Mouse (Mus musculus) MEL (cell line): ENCODE results near the gene Rnase13. TPM values are rescaled to one million over a fixed set of nuclear protein-coding genes. Genes with fewer than 3 reads are reported as not detected.
A peak's percentile ranks its signal among the peaks of the same experiment; 100 is the strongest.

Experiments
- DNase-seq: peaks from one replicate; pipeline ENCODE4 v3.0.0; 2011; ENCODE audit warnings: low read depth, low spot score
- H3K27ac ChIP-seq: 2 replicates; pipeline ENCODE4 v1.5.1; 2012; ENCODE audit warnings: low read depth, mild to moderate bottlenecking, control low read depth, low read length, moderate library complexity; ENCODE audit not compliant: control insufficient read depth
- H3K27me3 ChIP-seq, 2 experiments: fragments of 150-350 bp in 1 of 2; sonication (generic) in 1 of 2; 2 replicates each; pipeline ENCODE4 v1.6.1; 2012; ENCODE audit warnings: low read length in 2 of 2, mild to moderate bottlenecking in 2 of 2, improper control_type of control experiment in 1 of 2, moderate library complexity in 1 of 2; ENCODE audit not compliant: insufficient read depth in 2 of 2, control insufficient read depth in 1 of 2
- H3K36me3 ChIP-seq, 2 experiments: 2 replicates each; pipeline ENCODE4 v1.6.1; 2012 to 2014; ENCODE audit warnings: low read length in 2 of 2, improper control_type of control experiment in 1 of 2, inconsistent platforms in 1 of 2, mild to moderate bottlenecking in 1 of 2; ENCODE audit not compliant: insufficient read depth in 2 of 2, control insufficient read depth in 1 of 2
- H3K4me1 ChIP-seq, 2 experiments: fragments of 150-350 bp in 1 of 2; sonication (generic) in 1 of 2; 2 replicates each; pipeline ENCODE4 v1.6.1; 2012; ENCODE audit warnings: low read length in 2 of 2, improper control_type of control experiment in 1 of 2, mild to moderate bottlenecking in 1 of 2; ENCODE audit not compliant: insufficient read depth in 2 of 2, control insufficient read depth in 1 of 2
- H3K4me3 ChIP-seq, 2 experiments: fragments of 150-350 bp in 1 of 2; sonication (generic) in 1 of 2; 2 replicates each; pipeline ENCODE4 v1.5.1; 2012; ENCODE audit warnings: low read depth in 2 of 2, low read length in 2 of 2, mild to moderate bottlenecking in 2 of 2, moderate library complexity in 2 of 2, control low read depth in 1 of 2, improper control_type of control experiment in 1 of 2; ENCODE audit not compliant: control insufficient read depth in 1 of 2, insufficient read depth in 1 of 2
- H3K79me2 ChIP-seq: 2 replicates; pipeline ENCODE4 v1.6.1; 2012; ENCODE audit warnings: mild to moderate bottlenecking, low read length, moderate library complexity; ENCODE audit not compliant: control insufficient read depth, poor library complexity, insufficient read depth
- H3K9ac ChIP-seq: 2 replicates; pipeline ENCODE4 v1.6.1; 2012; ENCODE audit warnings: low read depth, mild to moderate bottlenecking, control low read depth, low read length, moderate library complexity; ENCODE audit not compliant: control insufficient read depth, poor library complexity, severe bottlenecking
- H3K9me3 ChIP-seq: fragments of 150-350 bp; sonication (generic); replicated peaks from 2 replicates; pipeline ENCODE4 v1.6.1; 2012; ENCODE audit warnings: mild to moderate bottlenecking, low read length, improper control_type of control experiment, moderate library complexity; ENCODE audit not compliant: insufficient read depth
- CHD1 ChIP-seq: IDR thresholded peaks from 2 replicates; pipeline ENCODE4 v1.6.1; 2012; ENCODE audit warnings: low read depth, mild to moderate bottlenecking, inconsistent platforms, low read length, improper control_type of control experiment
- CHD2 ChIP-seq: IDR thresholded peaks from 2 replicates; pipeline ENCODE4 v1.6.1; 2011; ENCODE audit warnings: low read length, improper control_type of control experiment
- CTCF ChIP-seq, 3 experiments: IDR thresholded peaks in 2 of 3; conservative IDR thresholded peaks in 1 of 3; 2 replicates each; pipeline ENCODE4 v1.5.1; 2011 to 2012; ENCODE audit warnings: low read length in 3 of 3, low read depth in 2 of 3, mild to moderate bottlenecking in 2 of 3, improper control_type of control experiment in 1 of 3, inconsistent platforms in 1 of 3, mixed read lengths in 1 of 3, moderate library complexity in 1 of 3; ENCODE audit not compliant: control insufficient read depth in 1 of 3, insufficient read depth in 1 of 3, poor library complexity in 1 of 3, severe bottlenecking in 1 of 3
- E2F4 ChIP-seq: IDR thresholded peaks from 2 replicates; pipeline ENCODE4 v1.6.1; 2011; ENCODE audit warnings: low read depth, low read length, improper control_type of control experiment, borderline replicate concordance
- EP300 ChIP-seq, 2 experiments: IDR thresholded peaks; 2 replicates each; pipeline ENCODE4 v1.6.1; 2011; ENCODE audit warnings: improper control_type of control experiment in 2 of 2, low read length in 2 of 2, low read depth in 1 of 2, mild to moderate bottlenecking in 1 of 2
- ETS1 ChIP-seq: IDR thresholded peaks from 2 replicates; pipeline ENCODE4 v1.6.1; 2012; ENCODE audit warnings: low read depth, mild to moderate bottlenecking, inconsistent platforms, low read length, improper control_type of control experiment, moderate library complexity
- GATA1 ChIP-seq: IDR thresholded peaks from 2 replicates; pipeline ENCODE4 v1.6.1; 2011; ENCODE audit warnings: low read depth, low read length, improper control_type of control experiment
- HCFC1 ChIP-seq: IDR thresholded peaks from 2 replicates; pipeline ENCODE4 v1.6.1; 2012; ENCODE audit warnings: low read depth, mild to moderate bottlenecking, inconsistent platforms, low read length, improper control_type of control experiment, moderate library complexity
- KAT2A ChIP-seq: conservative IDR thresholded peaks from 2 replicates; pipeline ENCODE4 v1.6.1; 2012; ENCODE audit warnings: low read depth, low read length, improper control_type of control experiment, inconsistent platforms
- MAFK ChIP-seq: IDR thresholded peaks from 2 replicates; pipeline ENCODE4 v1.6.1; 2011; ENCODE audit warnings: low read depth, mild to moderate bottlenecking, low read length, improper control_type of control experiment, borderline replicate concordance
- MAX ChIP-seq: IDR thresholded peaks from 2 replicates; pipeline ENCODE4 v1.6.1; 2011; ENCODE audit warnings: low read length, improper control_type of control experiment
- MAZ ChIP-seq: IDR thresholded peaks from 2 replicates; pipeline ENCODE4 v1.6.1; 2012; ENCODE audit warnings: low read depth, mild to moderate bottlenecking, inconsistent platforms, low read length, improper control_type of control experiment
- MEF2A ChIP-seq: IDR thresholded peaks from 2 replicates; pipeline ENCODE4 v1.6.1; 2014; ENCODE audit warnings: low read depth, mild to moderate bottlenecking, inconsistent platforms, low read length, improper control_type of control experiment; ENCODE audit not compliant: poor library complexity, insufficient replicate concordance, severe bottlenecking; ENCODE audit errors: extremely low read depth
- MXI1 ChIP-seq: IDR thresholded peaks from 2 replicates; pipeline ENCODE4 v1.6.1; 2011; ENCODE audit warnings: mild to moderate bottlenecking, low read depth, low read length, improper control_type of control experiment
- MYB ChIP-seq: IDR thresholded peaks from 2 replicates; pipeline ENCODE4 v1.6.1; 2011; ENCODE audit warnings: mild to moderate bottlenecking, low read depth, low read length, improper control_type of control experiment
- MYC ChIP-seq: IDR thresholded peaks from 2 replicates; pipeline ENCODE4 v1.6.1; 2011; ENCODE audit warnings: low read depth, mild to moderate bottlenecking, low read length, improper control_type of control experiment, moderate library complexity
- NRF1 ChIP-seq: IDR thresholded peaks from 2 replicates; pipeline ENCODE4 v1.6.1; 2014; ENCODE audit warnings: low read depth, mild to moderate bottlenecking, inconsistent platforms, low read length, improper control_type of control experiment, moderate library complexity; ENCODE audit not compliant: poor library complexity, insufficient read depth, severe bottlenecking
- POLR2A ChIP-seq, 2 experiments: IDR thresholded peaks; 2 replicates each; pipeline ENCODE4 v1.6.1; 2011 to 2012; ENCODE audit warnings: low read length in 2 of 2, mild to moderate bottlenecking in 2 of 2, control low read depth in 1 of 2, improper control_type of control experiment in 1 of 2, low read depth in 1 of 2, moderate library complexity in 1 of 2; ENCODE audit not compliant: control insufficient read depth in 1 of 2, insufficient read depth in 1 of 2, poor library complexity in 1 of 2
- POLR2AphosphoS2 ChIP-seq: IDR thresholded peaks from 2 replicates; pipeline ENCODE4 v1.6.1; 2011; ENCODE audit warnings: low read length, improper control_type of control experiment
- POLR2AphosphoS5 ChIP-seq: IDR thresholded peaks from 2 replicates; pipeline ENCODE4 v1.6.1; 2012; ENCODE audit warnings: low read depth, borderline replicate concordance, mild to moderate bottlenecking, inconsistent platforms, low read length, moderate library complexity, mixed read lengths
- RAD21 ChIP-seq: IDR thresholded peaks from 2 replicates; pipeline ENCODE4 v1.6.1; 2011; ENCODE audit warnings: mild to moderate bottlenecking, low read depth, low read length, improper control_type of control experiment
- RCOR1 ChIP-seq: IDR thresholded peaks from 2 replicates; pipeline ENCODE4 v1.6.1; 2012; ENCODE audit warnings: low read depth, mild to moderate bottlenecking, inconsistent platforms, low read length, improper control_type of control experiment
- SIN3A ChIP-seq: IDR thresholded peaks from 2 replicates; pipeline ENCODE4 v1.6.1; 2012; ENCODE audit warnings: low read length, improper control_type of control experiment, inconsistent platforms
- SMC3 ChIP-seq: IDR thresholded peaks from 2 replicates; pipeline ENCODE4 v1.6.1; 2011; ENCODE audit warnings: low read depth, low read length, improper control_type of control experiment
- TAL1 ChIP-seq: IDR thresholded peaks from 2 replicates; pipeline ENCODE4 v1.6.1; 2012; ENCODE audit warnings: mild to moderate bottlenecking, inconsistent platforms, low read length, moderate library complexity, mixed read lengths
- TBP ChIP-seq: IDR thresholded peaks from 2 replicates; pipeline ENCODE4 v1.8.0; 2011; ENCODE audit warnings: low read depth, low read length, improper control_type of control experiment
- TCF12 ChIP-seq: IDR thresholded peaks from 2 replicates; pipeline ENCODE4 v1.6.1; 2014; ENCODE audit warnings: low read depth, mild to moderate bottlenecking, inconsistent platforms, low read length, improper control_type of control experiment, moderate library complexity
- UBTF ChIP-seq: IDR thresholded peaks from 2 replicates; pipeline ENCODE4 v1.6.1; 2012; ENCODE audit warnings: low read depth, mild to moderate bottlenecking, inconsistent platforms, low read length, improper control_type of control experiment, moderate library complexity, borderline replicate concordance; ENCODE audit not compliant: insufficient read depth
- USF1 ChIP-seq: IDR thresholded peaks from 2 replicates; pipeline ENCODE4 v1.6.1; 2014; ENCODE audit warnings: low read depth, mild to moderate bottlenecking, inconsistent platforms, low read length, improper control_type of control experiment, moderate library complexity
- USF2 ChIP-seq, 2 experiments: IDR thresholded peaks; 2 replicates each; pipeline ENCODE4 v1.6.1; 2011 to 2012; ENCODE audit warnings: improper control_type of control experiment in 2 of 2, low read length in 2 of 2, borderline replicate concordance in 1 of 2, inconsistent platforms in 1 of 2, low read depth in 1 of 2, mild to moderate bottlenecking in 1 of 2; ENCODE audit not compliant: insufficient read depth in 1 of 2
- polyA plus RNA-seq, 2 experiments: library from polyadenylated mRNA; stranded (reverse) in 1 of 2; unstranded in 1 of 2; fragments of >175 nt in 1 of 2; fragments of >200 nt in 1 of 2; gene quantifications; 2 replicates each; pipeline versions ENCODE4 v1.2.1 to v1.2.4; 2012; ENCODE audit warnings: low replicate concordance in 2 of 2, low read depth in 1 of 2; ENCODE audit not compliant: insufficient read length in 2 of 2, insufficient read depth in 1 of 2, missing spikeins in 1 of 2
- total RNA-seq: library from RNA; depleted of rRNA; stranded (reverse); fragments of 300-350 nt; gene quantifications from 2 replicates; pipeline ENCODE4 v1.2.3, GENCODE M21; 2012

Gene Rnase13
- total and polyA plus RNA-seq, 3 experiments = not detected

- no peak overlapping the region for H3K27ac ChIP-seq
- no peaks in the 10 kb centered on the region for H3K9me3 ChIP-seq
- no peaks in the 10 kb centered on the region for H3K4me1 ChIP-seq
- DNase-seq = no peak
- TF ChIP-seq MAFK (no peak), POLR2AphosphoS5 (no peak)
- no peaks in the 10 kb centered on the region; a peak in 1 of 4 replicates for H3K27me3 ChIP-seq
- H3K4me3 ChIP-seq = no peak overlapping the region
- no peak overlapping the region for H3K9ac ChIP-seq
- no peaks in the 10 kb centered on the region for H3K79me2 ChIP-seq
- no peaks in the 10 kb centered on the region for H3K36me3 ChIP-seq
Measured at GRCm38 (mm10) chr14:51932092-51933020, 9.8 kb upstream of the Rnase13 start.

- Histone ChIP-seq H3K27me3 (no peaks in the 10 kb centered on the region), H3K9me3 (no peaks in the 10 kb centered on the region), H3K9ac (no peak overlapping the region), H3K79me2 (no peaks in the 10 kb centered on the region), H3K27ac (no peak overlapping the region), H3K4me3 (no peak overlapping the region), H3K36me3 (no peaks in the 10 kb centered on the region), H3K4me1 (no peaks in the 10 kb centered on the region)
- peak; percentile 73 for DNase-seq
- no peak for TF ChIP-seq RCOR1
- TF ChIP-seq MYB = no peak
- TF ChIP-seq UBTF = no peak
- TF ChIP-seq TCF12 = no peak
- no peak for TF ChIP-seq EP300 (IDR thresholded peaks at IDR 0.05; ENCODE audit: low read depth in 1 of 2, low read length in 2 of 2)
- TF ChIP-seq TBP = no peak
- TF ChIP-seq E2F4 = no peak
- no peak for TF ChIP-seq TAL1
- peak; percentile 63 for TF ChIP-seq RAD21
- TF ChIP-seq MAZ = no peak
- TF ChIP-seq MEF2A = no peak
- no peak for TF ChIP-seq USF2 (IDR thresholded peaks at IDR 0.05; ENCODE audit: borderline replicate concordance in 1 of 2, insufficient read depth in 1 of 2, low read depth in 1 of 2, low read length in 2 of 2)
- no peak for TF ChIP-seq CHD1
- TF ChIP-seq KAT2A = no peak
- TF ChIP-seq POLR2A (IDR thresholded peaks at IDR 0.05; ENCODE audit: control insufficient read depth in 1 of 2, insufficient read depth in 1 of 2, low read depth in 1 of 2, low read length in 2 of 2, poor library complexity in 1 of 2) = no peak
- no peak for TF ChIP-seq POLR2AphosphoS2
- TF ChIP-seq MYC = no peak
- no peak for TF ChIP-seq SIN3A
- TF ChIP-seq USF1 = no peak
- no peak for TF ChIP-seq GATA1
- TF ChIP-seq NRF1 = no peak
- TF ChIP-seq CHD2 = no peak
- no peak for TF ChIP-seq ETS1
- TF ChIP-seq CTCF (IDR thresholded peaks at IDR 0.05 in 2 of 3, conservative IDR thresholded peaks at IDR 0.05 in 1 of 3; ENCODE audit: control insufficient read depth in 1 of 3, insufficient read depth in 1 of 3, low read depth in 2 of 3, low read length in 3 of 3, poor library complexity in 1 of 3, severe bottlenecking in 1 of 3) = peak; percentile 45 to 69 (median 46)
- TF ChIP-seq HCFC1 = no peak
- peak; percentile 68 for TF ChIP-seq SMC3
- TF ChIP-seq MXI1 = no peak
- TF ChIP-seq POLR2AphosphoS5 = no peak
- TF ChIP-seq MAX = no peak
Measured at GRCm38 (mm10) chr14:51930824-51931223, 8.3 kb upstream of the Rnase13 start.
